Mouse (Mus musculus): ENCODE data around the gene Kif18a.

Gene Kif18a

GRCm38 (mm10) chr2:109280600-109281340 is at the start of gene Kif18a, which contains the start of gene Mettl15:
Gene Kif18a (plus strand): TSS chr2:109280738.
Gene Mettl15 (minus strand): TSS chr2:109280748.
- DNase-seq = peak; percentile 95

- DNase-seq = no peak
These were observed 46.7 kb upstream of the Kif18a start for GRCm38 (mm10) chr2:109233876-109234275.

GRCm38 (mm10) chr2:109235741-109236140 is 44.8 kb upstream of the Kif18a start:
- no peak for DNase-seq

GRCm38 (mm10) chr2:109241947-109242346 is 38.6 kb upstream of the Kif18a start:
- no peak for DNase-seq

- DNase-seq = no peak
These were observed 17.8 kb upstream of the Kif18a start for GRCm38 (mm10) chr2:109262779-109263178.

GRCm38 (mm10) chr2:109273098-109273497 is 7.4 kb upstream of the Kif18a start:
- no peak for DNase-seq

- DNase-seq = peak; percentile 68
These were observed 2.9 kb upstream of the Kif18a start for GRCm38 (mm10) chr2:109277593-109277992.

- DNase-seq = peak; percentile 33
These were observed 2.5 kb upstream of the Kif18a start for GRCm38 (mm10) chr2:109278036-109278435.

GRCm38 (mm10) chr2:109280272-109280599 is 302 bp upstream of the Kif18a start:
- DNase-seq = no peak

GRCm38 (mm10) chr2:109281341-109281690 is 778 bp downstream of the Kif18a start:
- no peak for DNase-seq

- no peak for DNase-seq
These were observed 3.6 kb downstream of the Kif18a start for GRCm38 (mm10) chr2:109284121-109284520.

GRCm38 (mm10) chr2:109289327-109289726 is 8.8 kb downstream of the Kif18a start:
- no peak for DNase-seq

- DNase-seq = no peak
These were observed 15.7 kb downstream of the Kif18a start for GRCm38 (mm10) chr2:109296264-109296663.

GRCm38 (mm10) chr2:109298160-109298559 is 17.6 kb downstream of the Kif18a start:
- DNase-seq = no peak

GRCm38 (mm10) chr2:109302234-109302633 is 21.7 kb downstream of the Kif18a start:
- peak; percentile 76 for DNase-seq

GRCm38 (mm10) chr2:109303638-109304037 is 23.1 kb downstream of the Kif18a start:
- DNase-seq = no peak

GRCm38 (mm10) chr2:109311369-109311768 is 30.8 kb downstream of the Kif18a start:
- DNase-seq = no peak

GRCm38 (mm10) chr2:109331807-109332206 is 51.3 kb downstream of the Kif18a start:
- no peak for DNase-seq

- DNase-seq = no peak
These were observed 53.7 kb downstream of the Kif18a start for GRCm38 (mm10) chr2:109334237-109334636.

- no peak for DNase-seq
These were observed 55.2 kb downstream of the Kif18a start for GRCm38 (mm10) chr2:109335765-109336164.

GRCm38 (mm10) chr2:109345386-109345785 is 64.8 kb downstream of the Kif18a start:
- no peak for DNase-seq

- no peak for DNase-seq
These were observed 68.2 kb downstream of the Kif18a start for GRCm38 (mm10) chr2:109348742-109349141.

GRCm38 (mm10) chr2:109358456-109359141 is 78.1 kb downstream of the Kif18a start:
- DNase-seq = no peak

- DNase-seq = no peak
These were observed 85.4 kb downstream of the Kif18a start for GRCm38 (mm10) chr2:109365962-109366361.

GRCm38 (mm10) chr2:109374881-109375280 is 94.3 kb downstream of the Kif18a start:
- DNase-seq = no peak
